Mouse (Mus musculus): ENCODE results near the gene Bean1. TPM values are rescaled to one million over a fixed set of nuclear protein-coding genes. Genes with fewer than 3 reads are reported as not detected.
"Not testable (repeated sequence)": the region's sequence is repeated elsewhere in the genome, so short reads cannot be mapped to it uniquely, and the experiment has no call there.

Bean1 gene
- polyA plus RNA-seq, 1 experiment = 16.9 TPM

- no peak for DNase-seq (ENCODE audit: low read depth)
- TF ChIP-seq CTCF (IDR thresholded peaks at IDR 0.05; ENCODE audit: borderline replicate concordance, extremely low read depth, insufficient read depth, insufficient read length) = no peak
- TF ChIP-seq POLR2A (IDR thresholded peaks at IDR 0.05; ENCODE audit: borderline replicate concordance, extremely low read depth, insufficient read depth, insufficient read length, poor library complexity, severe bottlenecking) = no peak
Measured at GRCm38 (mm10) chr8:104247054-104247907, 77.0 kb downstream of the Bean1 start.

GRCm38 (mm10) chr8:104247908-104248275 is 77.7 kb downstream of the Bean1 start:
- peak; percentile 14 for DNase-seq (ENCODE audit: low read depth)
- TF ChIP-seq CTCF (IDR thresholded peaks at IDR 0.05; ENCODE audit: borderline replicate concordance, extremely low read depth, insufficient read depth, insufficient read length) (no peak), POLR2A (IDR thresholded peaks at IDR 0.05; ENCODE audit: borderline replicate concordance, extremely low read depth, insufficient read depth, insufficient read length, poor library complexity, severe bottlenecking) (no peak)

GRCm38 (mm10) chr8:104248276-104248675 is 78.0 kb downstream of the Bean1 start, which contains the start of gene Tk2:
Tk2 (minus strand) TSS chr8:104248558.
- DNase-seq (ENCODE audit: low read depth) = peak; percentile 93
- TF ChIP-seq CTCF (IDR thresholded peaks at IDR 0.05; ENCODE audit: borderline replicate concordance, extremely low read depth, insufficient read depth, insufficient read length) (no peak), POLR2A (IDR thresholded peaks at IDR 0.05; ENCODE audit: borderline replicate concordance, extremely low read depth, insufficient read depth, insufficient read length, poor library complexity, severe bottlenecking) (peak; percentile 82)

GRCm38 (mm10) chr8:104249442-104249996 is 79.3 kb downstream of the Bean1 start:
- TF ChIP-seq CTCF (IDR thresholded peaks at IDR 0.05; ENCODE audit: borderline replicate concordance, extremely low read depth, insufficient read depth, insufficient read length) = no peak
- no peak for TF ChIP-seq POLR2A (IDR thresholded peaks at IDR 0.05; ENCODE audit: borderline replicate concordance, extremely low read depth, insufficient read depth, insufficient read length, poor library complexity, severe bottlenecking)
- DNase-seq (ENCODE audit: low read depth) = no peak

GRCm38 (mm10) chr8:104250439-104251367 is 80.5 kb downstream of the Bean1 start, which contains the start of gene Cklf:
Cklf (plus strand) TSS chr8:104250861.
- peak; percentile 96 for DNase-seq (ENCODE audit: low read depth)
- peak; percentile 86 for TF ChIP-seq POLR2A (IDR thresholded peaks at IDR 0.05; ENCODE audit: borderline replicate concordance, extremely low read depth, insufficient read depth, insufficient read length, poor library complexity, severe bottlenecking)
- 0 out of 2 replicates have a peak, but pooled peaks have one; percentile 36 for TF ChIP-seq CTCF (IDR thresholded peaks at IDR 0.05; ENCODE audit: borderline replicate concordance, extremely low read depth, insufficient read depth, insufficient read length)

- no peak for DNase-seq (ENCODE audit: low read depth)
- TF ChIP-seq CTCF (IDR thresholded peaks at IDR 0.05; ENCODE audit: borderline replicate concordance, extremely low read depth, insufficient read depth, insufficient read length) (no peak), POLR2A (IDR thresholded peaks at IDR 0.05; ENCODE audit: borderline replicate concordance, extremely low read depth, insufficient read depth, insufficient read length, poor library complexity, severe bottlenecking) (no peak)
Measured at GRCm38 (mm10) chr8:104251461-104251860, 81.2 kb downstream of the Bean1 start.

GRCm38 (mm10) chr8:104253016-104253415 is 82.8 kb downstream of the Bean1 start:
- TF ChIP-seq CTCF (IDR thresholded peaks at IDR 0.05; ENCODE audit: borderline replicate concordance, extremely low read depth, insufficient read depth, insufficient read length) (peak; percentile 29; the same call in 1 of the 2 replicates), POLR2A (IDR thresholded peaks at IDR 0.05; ENCODE audit: borderline replicate concordance, extremely low read depth, insufficient read depth, insufficient read length, poor library complexity, severe bottlenecking) (no peak)
- DNase-seq (ENCODE audit: low read depth) = no peak

- not testable (repeated sequence) for DNase-seq (ENCODE audit: low read depth)
Measured at GRCm38 (mm10) chr8:104261802-104262201, 91.6 kb downstream of the Bean1 start.

GRCm38 (mm10) chr8:104264271-104264935 is 94.2 kb downstream of the Bean1 start:
- not testable (repeated sequence) for DNase-seq (ENCODE audit: low read depth)

- no peak for TF ChIP-seq CTCF (IDR thresholded peaks at IDR 0.05; ENCODE audit: borderline replicate concordance, extremely low read depth, insufficient read depth, insufficient read length)
- no peak for TF ChIP-seq POLR2A (IDR thresholded peaks at IDR 0.05; ENCODE audit: borderline replicate concordance, extremely low read depth, insufficient read depth, insufficient read length, poor library complexity, severe bottlenecking)
- no peak for DNase-seq (ENCODE audit: low read depth)
Measured at GRCm38 (mm10) chr8:104268368-104268767, 98.1 kb downstream of the Bean1 start.

Other genes starting within 250 kb of the Bean1 start
- 18.2 and 34.6 TPM in 2 replicates for gene Cdh5, start 68.8 kb upstream of the Bean1 start, polyA plus RNA-seq (2012; rRNA removed)
- gene Tk2, start 78.1 kb downstream of the Bean1 start, polyA plus RNA-seq (2012; rRNA removed) = 41.2 and 42.7 TPM in 2 replicates
- gene Cklf, start 80.4 kb downstream of the Bean1 start, polyA plus RNA-seq (2012; rRNA removed) = 36.0 and 52.4 TPM in 2 replicates
- not detected in 2 replicates for gene Cmtm2a, start 122.7 kb downstream of the Bean1 start, polyA plus RNA-seq (2012; rRNA removed)
- not detected in 2 replicates for gene Gm45711, start 139.6 kb downstream of the Bean1 start, polyA plus RNA-seq (2012; rRNA removed)
- 0.08 TPM in 1 of 2 replicates, not detected in the other for gene Cmtm1, start 139.7 kb downstream of the Bean1 start, polyA plus RNA-seq (2012; rRNA removed)
- gene Gm11020, start 151.1 kb downstream of the Bean1 start, polyA plus RNA-seq (2012; rRNA removed) = not detected in 2 replicates
- not detected in 2 replicates for gene Cmtm2b, start 151.8 kb downstream of the Bean1 start, polyA plus RNA-seq (2012; rRNA removed)
- 57.5 and 64.9 TPM in 2 replicates for gene Cmtm3, start 169.0 kb downstream of the Bean1 start, polyA plus RNA-seq (2012; rRNA removed)
- 18.3 and 20.8 TPM in 2 replicates for gene Cmtm4, start 225.4 kb downstream of the Bean1 start, polyA plus RNA-seq (2012; rRNA removed)